Mouse (Mus musculus) neural tube, embryonic 12.5 days (tissue): ENCODE measurements around the gene Pomt1. TPM values are rescaled to one million over a fixed set of nuclear protein-coding genes. Genes with fewer than 3 reads are reported as not detected.

ENCODE experiments used
- ATAC-seq: fragments of 200-750 bp; cut with Nextera tagmentation; 2 replicates; pipeline ENCODE4 v1.8.0; 2017; ENCODE audit warnings: low read depth, mild to moderate bottlenecking, moderate TSS enrichment, moderate library complexity; ENCODE audit not compliant: low FRiP score
- H3K27ac ChIP-seq: fragments of 300-500 bp; sonication (generic); 2 replicates; pipeline ENCODE4 v1.5.1; 2016
- H3K27me3 ChIP-seq: fragments of 300-500 bp; sonication (generic); replicated peaks from 2 replicates; pipeline ENCODE4 v1.6.1; 2016; ENCODE audit warnings: mild to moderate bottlenecking
- H3K36me3 ChIP-seq: fragments of 300-500 bp; sonication (generic); 2 replicates; pipeline ENCODE4 v1.6.1; 2016; ENCODE audit warnings: mild to moderate bottlenecking
- H3K4me1 ChIP-seq: fragments of 300-500 bp; sonication (generic); 2 replicates; pipeline ENCODE4 v1.6.1; 2016
- H3K4me2 ChIP-seq: fragments of 300-500 bp; sonication (generic); replicated peaks from 2 replicates; pipeline ENCODE4 v1.6.1; 2016; ENCODE audit warnings: mild to moderate bottlenecking
- H3K4me3 ChIP-seq: fragments of 300-500 bp; sonication (generic); 2 replicates; pipeline ENCODE4 v1.5.1; 2016
- H3K9ac ChIP-seq: fragments of 300-500 bp; sonication (generic); 2 replicates; pipeline ENCODE4 v1.6.1; 2016; ENCODE audit warnings: mild to moderate bottlenecking
- H3K9me3 ChIP-seq: fragments of 300-500 bp; sonication (generic); 2 replicates; pipeline ENCODE4 v1.6.1; 2016; ENCODE audit warnings: mild to moderate bottlenecking
- WGBS: fragments of 180-500 bp; shearing (Covaris S2); methylation state at CpG from one replicate; pipeline ENCODE4 v1.1.7; 2016; 5-methylcytosine and 5-hydroxymethylcytosine counted together
- polyA plus RNA-seq: library from polyadenylated mRNA; unstranded; fragments of >200 nt; fragmentation: Nextera tagmentation; extraction: Ambion mirVana; gene quantifications from 2 replicates; pipeline ENCODE4 v1.2.1, GENCODE M21; 2016

Gene Pomt1
- polyA plus RNA-seq = 23.2 and 23.5 TPM in 2 replicates

GRCm38 (mm10) chr2:32235886-32236759 lies at the start of gene Pomt1:
TSS of gene Pomt1 (plus strand) at chr2:32236590.
- peak; percentile 92 for ATAC-seq
- no peaks in the 10 kb centered on the region for H3K27me3 ChIP-seq
- peak within 1 kb of the TSS; percentile 62 for H3K4me3 ChIP-seq
- peak within 1 kb of the TSS; percentile 88 for H3K4me2 ChIP-seq
- peak within 1 kb of the TSS; percentile 51; the same call in 1 of the 2 replicates for H3K27ac ChIP-seq
- WGBS = under 1% methylated on average over 54 of the region's 54 CpGs
- H3K9me3 ChIP-seq = no peaks in the 10 kb centered on the region
- peaks cover 36% of the 10 kb centered on the region for H3K36me3 ChIP-seq
- H3K9ac ChIP-seq = peak within 1 kb of the TSS; percentile 74
- H3K4me1 ChIP-seq = peaks cover 16% of the 10 kb centered on the region

GRCm38 (mm10) chr2:32187019-32187551 lies 49.3 kb upstream of the Pomt1 start:
- H3K27ac ChIP-seq = no peak overlapping the region
- H3K27me3 ChIP-seq = no peaks in the 10 kb centered on the region
- H3K9ac ChIP-seq = no peak overlapping the region
- H3K4me2 ChIP-seq = no peak overlapping the region
- H3K9me3 ChIP-seq = no peaks in the 10 kb centered on the region
- WGBS = 94% methylated on average over 13 of the region's 13 CpGs
- peaks cover 89% of the 10 kb centered on the region for H3K36me3 ChIP-seq
- no peak overlapping the region for H3K4me3 ChIP-seq
- H3K4me1 ChIP-seq = peaks cover 5% of the 10 kb centered on the region; the same call in 1 of the 2 replicates
- no peak for ATAC-seq

GRCm38 (mm10) chr2:32187649-32188048 lies 48.7 kb upstream of the Pomt1 start:
- no peak overlapping the region for H3K4me3 ChIP-seq
- 89% methylated on average over 7 of the region's 7 CpGs for WGBS

GRCm38 (mm10) chr2:32189060-32189681 lies 47.2 kb upstream of the Pomt1 start:
- peaks cover 93% of the 10 kb centered on the region for H3K36me3 ChIP-seq
- WGBS = 87% methylated on average over 5 of the region's 5 CpGs
- no peak overlapping the region for H3K27ac ChIP-seq
- no peaks in the 10 kb centered on the region for H3K4me1 ChIP-seq
- no peak for ATAC-seq
- no peak overlapping the region for H3K4me2 ChIP-seq
- H3K4me3 ChIP-seq = no peak overlapping the region
- H3K9ac ChIP-seq = no peak overlapping the region
- H3K27me3 ChIP-seq = no peaks in the 10 kb centered on the region
- no peaks in the 10 kb centered on the region for H3K9me3 ChIP-seq

More at GRCm38 (mm10) chr2:32187649-32188048, 48.7 kb upstream of the Pomt1 start:
- no peak for ATAC-seq
- H3K9me3 ChIP-seq = no peaks in the 10 kb centered on the region
- H3K9ac ChIP-seq = no peak overlapping the region
- peaks cover 93% of the 10 kb centered on the region for H3K36me3 ChIP-seq
- H3K4me2 ChIP-seq = no peak overlapping the region
- peaks cover 2% of the 10 kb centered on the region; the same call in 1 of the 2 replicates for H3K4me1 ChIP-seq
- no peaks in the 10 kb centered on the region for H3K27me3 ChIP-seq
- H3K27ac ChIP-seq = no peak overlapping the region

- Histone ChIP-seq H3K27me3 (no peaks in the 10 kb centered on the region), H3K36me3 (peaks cover 93% of the 10 kb centered on the region), H3K4me2 (no peak overlapping the region), H3K4me3 (no peak overlapping the region), H3K9me3 (no peaks in the 10 kb centered on the region), H3K9ac (no peak overlapping the region), H3K4me1 (no peaks in the 10 kb centered on the region), H3K27ac (no peak overlapping the region)
- 76% methylated on average over 1 of the region's 1 CpGs for WGBS
- ATAC-seq = no peak
Measured at GRCm38 (mm10) chr2:32190620-32191019, 45.8 kb upstream of the Pomt1 start.

- H3K4me3 ChIP-seq = no peak overlapping the region
- no peak for ATAC-seq
- H3K27ac ChIP-seq = no peak overlapping the region
- H3K36me3 ChIP-seq = peaks cover 93% of the 10 kb centered on the region
- H3K9me3 ChIP-seq = no peaks in the 10 kb centered on the region
- H3K9ac ChIP-seq = no peak overlapping the region
- H3K4me1 ChIP-seq = no peaks in the 10 kb centered on the region
- H3K27me3 ChIP-seq = no peaks in the 10 kb centered on the region
- H3K4me2 ChIP-seq = no peak overlapping the region
- WGBS = 89% methylated on average over 17 of the region's 18 CpGs
Measured at GRCm38 (mm10) chr2:32191872-32192507, 44.4 kb upstream of the Pomt1 start.

- H3K9ac ChIP-seq = no peak overlapping the region
- H3K36me3 ChIP-seq = peaks cover 100% of the 10 kb centered on the region
- WGBS = 71% methylated on average over 11 of the region's 11 CpGs
Measured at GRCm38 (mm10) chr2:32198977-32199376, 37.4 kb upstream of the Pomt1 start.

GRCm38 (mm10) chr2:32200033-32200432 lies 36.4 kb upstream of the Pomt1 start:
- Histone ChIP-seq H3K27ac (no peak overlapping the region), H3K4me3 (no peak overlapping the region), H3K9ac (no peak overlapping the region), H3K4me1 (no peaks in the 10 kb centered on the region), H3K27me3 (no peaks in the 10 kb centered on the region), H3K9me3 (no peaks in the 10 kb centered on the region), H3K4me2 (no peak overlapping the region), H3K36me3 (peaks cover 100% of the 10 kb centered on the region)
- 93% methylated on average over 4 of the region's 4 CpGs for WGBS
- ATAC-seq = no peak

More at GRCm38 (mm10) chr2:32198977-32199376, 37.4 kb upstream of the Pomt1 start:
- no peaks in the 10 kb centered on the region for H3K27me3 ChIP-seq
- no peak for ATAC-seq
- no peak overlapping the region for H3K27ac ChIP-seq
- no peaks in the 10 kb centered on the region for H3K9me3 ChIP-seq
- H3K4me3 ChIP-seq = no peak overlapping the region
- no peaks in the 10 kb centered on the region for H3K4me1 ChIP-seq
- H3K4me2 ChIP-seq = no peak overlapping the region

GRCm38 (mm10) chr2:32200712-32201111 lies 35.7 kb upstream of the Pomt1 start:
- no peak overlapping the region for H3K4me2 ChIP-seq
- no peak overlapping the region for H3K9ac ChIP-seq
- H3K9me3 ChIP-seq = no peaks in the 10 kb centered on the region
- WGBS = 91% methylated on average over 11 of the region's 11 CpGs
- peaks cover 100% of the 10 kb centered on the region for H3K36me3 ChIP-seq
- no peak overlapping the region for H3K4me3 ChIP-seq
- H3K27ac ChIP-seq = no peak overlapping the region
- H3K27me3 ChIP-seq = no peaks in the 10 kb centered on the region
- no peaks in the 10 kb centered on the region for H3K4me1 ChIP-seq
- ATAC-seq = no peak

GRCm38 (mm10) chr2:32201527-32201926 lies 34.9 kb upstream of the Pomt1 start:
- Histone ChIP-seq H3K27ac (no peak overlapping the region), H3K27me3 (no peaks in the 10 kb centered on the region)

GRCm38 (mm10) chr2:32203853-32204252 lies 32.5 kb upstream of the Pomt1 start:
- Histone ChIP-seq H3K36me3 (peaks cover 100% of the 10 kb centered on the region), H3K4me1 (no peaks in the 10 kb centered on the region), H3K27ac (no peak overlapping the region), H3K9ac (no peak overlapping the region), H3K9me3 (no peaks in the 10 kb centered on the region), H3K4me2 (no peak overlapping the region), H3K4me3 (no peak overlapping the region), H3K27me3 (no peaks in the 10 kb centered on the region)
- no peak for ATAC-seq
- WGBS = 96% methylated on average over 13 of the region's 13 CpGs

More at GRCm38 (mm10) chr2:32201527-32201926, 34.9 kb upstream of the Pomt1 start:
- 77% methylated on average over 7 of the region's 7 CpGs for WGBS
- no peak overlapping the region for H3K9ac ChIP-seq
- no peak overlapping the region for H3K4me2 ChIP-seq
- H3K9me3 ChIP-seq = no peaks in the 10 kb centered on the region
- H3K36me3 ChIP-seq = peaks cover 100% of the 10 kb centered on the region
- H3K4me1 ChIP-seq = no peaks in the 10 kb centered on the region
- no peak for ATAC-seq
- no peak overlapping the region for H3K4me3 ChIP-seq

- Histone ChIP-seq H3K27ac (no peak overlapping the region), H3K27me3 (no peaks in the 10 kb centered on the region), H3K4me1 (no peaks in the 10 kb centered on the region), H3K4me3 (no peak overlapping the region), H3K36me3 (peaks cover 98% of the 10 kb centered on the region), H3K4me2 (no peak overlapping the region), H3K9me3 (no peaks in the 10 kb centered on the region), H3K9ac (no peak overlapping the region)
- no peak for ATAC-seq
- 100% methylated on average over 1 of the region's 1 CpGs for WGBS
Measured at GRCm38 (mm10) chr2:32207682-32208081, 28.7 kb upstream of the Pomt1 start.
